Mouse (Mus musculus): Measurements from ENCODE around the gene Bahd1.

Bahd1 gene

DNA sequence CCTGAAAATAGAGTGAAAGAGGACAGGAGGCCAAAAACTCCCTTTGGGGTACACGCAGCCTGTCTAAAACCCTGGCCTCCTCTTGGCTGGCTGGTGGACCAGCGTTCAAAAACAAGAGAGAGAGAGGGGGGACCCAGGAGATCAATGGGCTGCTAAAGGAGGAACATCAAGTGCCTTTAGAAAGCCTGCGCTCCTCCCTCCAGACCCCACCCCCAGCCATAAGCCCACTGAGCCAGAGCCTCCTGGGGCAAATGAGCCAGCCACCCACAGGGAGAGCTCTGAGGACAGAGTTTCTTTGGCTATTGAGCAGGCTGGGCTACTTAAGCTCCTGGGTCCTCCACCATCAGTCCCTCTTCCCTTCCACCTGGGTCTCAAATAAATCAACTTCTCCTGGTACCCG is 1.4 kb upstream of the Bahd1 start:
- DNase-seq (ENCODE audit: low spot score): no peak

DNA sequence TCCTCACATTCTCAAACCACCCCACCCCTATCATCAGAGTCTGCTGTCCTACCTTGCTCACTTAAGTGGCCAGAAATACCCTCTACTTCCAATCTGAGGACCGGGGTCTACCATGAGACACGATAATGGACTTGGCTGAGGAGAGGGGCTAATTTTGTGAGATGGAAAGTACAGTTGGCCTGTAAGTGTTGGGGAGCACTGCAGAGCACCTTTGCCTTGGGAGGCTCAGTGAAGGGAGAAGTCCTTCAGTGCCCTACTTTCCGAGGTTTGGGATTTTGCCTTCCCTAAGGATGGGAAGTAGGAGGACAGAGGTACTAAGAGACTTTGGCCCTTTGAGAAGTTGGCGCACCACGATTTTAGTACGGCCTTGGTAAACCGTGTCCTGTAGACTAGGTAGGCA is 871 bp upstream of the Bahd1 start:
- DNase-seq (ENCODE audit: low spot score): no peak

DNA sequence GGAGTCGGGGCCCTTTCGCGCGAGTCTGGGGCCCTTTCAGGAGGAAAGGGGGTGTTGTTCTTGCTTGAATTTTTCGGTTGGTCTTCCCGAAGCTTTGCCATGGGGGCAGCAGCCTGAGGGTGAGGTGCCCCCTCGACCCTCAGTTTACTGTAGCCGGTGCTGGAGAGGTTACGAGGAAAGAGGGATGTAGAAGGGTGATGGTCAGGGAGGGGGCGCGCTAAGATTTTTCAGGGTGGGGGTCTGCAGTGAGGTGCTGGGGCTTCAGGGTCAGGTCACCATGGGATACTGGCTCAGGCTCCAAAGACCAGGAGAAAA is 606 bp downstream of the Bahd1 start:
- DNase-seq (ENCODE audit: low spot score): no peak

DNA sequence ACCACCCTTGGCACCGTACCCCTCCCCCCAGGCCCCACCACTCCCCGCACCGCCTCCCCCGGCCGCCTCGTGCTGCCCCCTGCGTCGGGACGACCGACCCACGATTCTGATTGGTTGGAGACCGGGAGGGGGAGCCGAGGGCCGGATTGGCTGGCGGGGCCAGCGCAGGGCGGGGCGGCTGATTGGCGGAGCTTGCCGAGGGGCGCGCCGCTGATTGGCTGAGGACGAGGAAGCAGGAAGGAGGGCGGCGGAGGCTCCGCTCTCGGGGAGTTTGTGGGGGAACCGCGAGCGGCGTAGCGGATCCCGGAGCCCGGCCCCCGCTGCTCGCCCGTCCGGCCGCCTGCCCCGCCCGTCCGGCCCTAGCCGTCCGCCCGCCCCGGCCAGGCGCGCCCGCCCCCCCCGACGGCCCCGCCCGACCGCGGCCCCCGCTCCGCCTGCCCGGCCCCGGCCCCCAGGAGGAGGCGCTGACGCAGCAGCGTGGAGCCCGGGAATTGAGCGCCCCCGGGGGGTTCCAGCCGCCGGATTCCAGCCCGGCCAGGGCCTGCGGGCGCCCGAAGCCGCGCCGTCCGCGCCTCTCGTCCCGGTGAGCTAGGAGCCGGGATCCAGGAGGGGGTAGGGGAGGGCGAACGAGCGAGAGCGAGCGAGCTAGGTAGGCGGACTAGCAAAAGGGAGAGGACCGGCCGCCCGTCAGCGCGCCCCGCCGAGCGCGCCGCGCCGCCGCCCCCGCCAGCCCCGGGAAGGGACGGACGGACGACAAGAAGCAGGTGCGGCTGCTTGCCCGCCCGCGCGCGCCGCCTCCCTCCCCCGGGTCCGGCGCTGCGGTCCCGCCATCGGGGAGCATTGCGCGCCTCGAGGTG is 1.2 kb downstream of the Bahd1 start:
- DNase-seq (ENCODE audit: low spot score): peak; percentile 98

DNA sequence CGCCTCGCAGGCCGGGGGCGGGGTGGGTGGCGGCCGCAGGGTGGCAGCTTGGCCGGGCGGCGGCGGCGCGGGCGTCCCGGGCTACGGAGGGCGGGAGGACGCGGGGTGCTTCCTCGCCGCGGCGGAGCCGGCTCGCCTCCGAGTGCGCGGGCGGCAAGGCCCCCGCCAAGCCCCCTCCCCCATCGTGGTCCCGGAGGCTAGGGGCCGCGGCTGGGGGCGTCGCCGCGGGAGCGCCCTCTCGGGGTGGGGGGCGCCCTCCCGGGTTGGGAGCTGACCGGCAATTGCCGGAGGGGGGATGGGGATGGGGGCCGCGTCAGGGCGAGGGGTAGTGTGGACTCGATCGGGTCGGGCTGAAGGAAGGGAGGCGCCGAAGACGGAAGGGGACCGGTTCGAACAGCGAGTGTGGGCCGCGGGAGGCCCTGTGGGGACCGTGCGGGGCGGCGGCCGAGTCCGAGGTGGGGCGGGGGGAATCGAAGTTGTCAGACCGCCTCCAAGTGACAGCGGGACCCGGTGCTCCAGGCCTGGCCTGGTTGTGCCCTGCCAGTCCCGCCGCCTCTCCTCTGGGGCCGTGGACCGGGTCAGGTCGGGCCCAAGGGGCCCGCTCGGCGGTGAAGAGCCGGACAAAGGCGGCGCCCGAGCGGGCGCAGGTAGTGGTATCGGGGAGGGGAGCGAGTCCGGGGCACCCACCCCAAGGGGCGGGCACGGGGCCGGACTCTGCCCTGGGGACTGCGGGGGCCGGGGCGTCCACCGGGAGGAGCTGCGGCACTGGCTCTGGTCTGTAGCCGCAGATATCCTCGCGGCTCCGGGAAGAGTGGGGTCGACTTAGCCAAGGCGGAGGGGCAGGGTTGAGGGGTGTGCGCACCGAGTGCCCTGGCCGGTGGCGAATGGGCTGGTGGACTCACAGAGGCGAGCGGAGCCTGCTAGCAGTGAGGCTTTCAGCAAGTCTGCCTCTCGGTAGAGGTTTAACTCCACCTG is 2.2 kb downstream of the Bahd1 start:
- peak; percentile 43 for DNase-seq (ENCODE audit: low spot score)

DNA sequence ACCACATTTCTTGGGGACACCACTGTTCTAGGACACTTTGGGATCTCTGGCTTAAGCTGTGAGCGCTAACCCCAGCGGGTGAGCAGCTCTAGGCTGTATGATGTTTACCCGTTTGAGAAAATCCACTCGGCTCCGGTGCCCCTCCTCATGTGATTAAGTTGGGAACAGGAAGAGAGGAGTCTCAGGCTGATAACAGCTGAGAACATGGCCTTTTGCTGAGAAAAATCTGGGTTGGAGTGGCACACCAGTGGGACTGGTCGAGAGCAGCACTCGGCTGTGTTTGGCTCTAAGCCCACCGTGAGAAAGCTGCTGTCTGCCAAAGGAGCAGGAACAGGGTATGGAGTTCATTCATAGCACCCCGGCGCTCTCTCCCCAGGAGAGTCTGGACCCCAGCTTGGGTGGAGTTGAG is 3.2 kb downstream of the Bahd1 start:
- no peak for DNase-seq (ENCODE audit: low spot score)

DNA sequence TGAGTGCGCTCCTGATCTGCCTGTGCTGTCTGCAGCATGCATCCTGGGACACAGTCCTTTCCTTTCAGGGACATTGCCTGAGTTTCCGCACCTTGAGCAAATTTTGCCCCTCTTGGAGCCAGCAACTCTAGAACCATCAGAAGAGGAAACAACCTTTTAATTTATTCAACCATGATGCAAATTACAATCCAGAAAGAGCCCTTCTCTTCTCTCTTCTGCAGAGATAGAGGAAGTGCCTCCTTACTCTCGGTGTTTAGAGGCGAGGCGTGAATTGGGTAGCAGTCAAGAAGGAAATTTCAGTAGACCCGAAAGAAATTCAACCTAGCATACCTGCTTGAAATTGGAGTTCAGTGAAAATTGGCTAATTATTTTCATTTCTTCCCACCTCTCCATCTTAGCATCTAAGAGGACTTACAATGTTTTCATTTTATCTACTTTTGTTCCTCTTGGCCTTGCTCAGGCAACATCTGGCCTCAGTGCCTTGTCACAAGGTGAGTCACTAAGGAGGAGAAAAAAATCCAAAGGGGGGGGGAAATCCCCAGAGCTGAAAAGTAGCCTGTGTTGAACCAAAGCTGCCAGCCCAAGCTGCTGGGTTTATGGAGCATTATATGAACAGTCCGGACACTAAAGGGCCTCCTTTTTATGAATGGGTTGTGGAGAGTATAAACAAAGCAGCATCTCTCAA is 5.4 kb downstream of the Bahd1 start:
- DNase-seq (ENCODE audit: low spot score): no peak

DNA sequence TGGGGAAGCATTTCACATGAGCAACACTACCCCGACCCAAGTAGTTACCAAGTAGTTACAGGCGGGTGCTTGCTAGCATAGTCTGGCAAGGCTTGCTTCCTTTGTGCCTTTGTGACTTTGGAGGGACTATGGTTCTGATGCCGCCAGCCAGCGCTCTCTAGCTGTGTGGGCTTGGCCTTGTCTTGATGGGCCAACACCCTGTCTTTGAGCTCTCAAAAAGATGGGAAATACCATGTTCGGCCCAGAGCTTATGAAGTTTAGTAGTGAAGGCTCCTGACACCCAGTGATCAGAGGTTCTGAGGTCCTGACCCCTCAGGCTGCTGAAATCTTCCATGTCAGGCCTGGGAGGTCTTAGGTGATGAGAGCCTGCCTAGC is 5.9 kb downstream of the Bahd1 start:
- DNase-seq (ENCODE audit: low spot score): no peak

DNA sequence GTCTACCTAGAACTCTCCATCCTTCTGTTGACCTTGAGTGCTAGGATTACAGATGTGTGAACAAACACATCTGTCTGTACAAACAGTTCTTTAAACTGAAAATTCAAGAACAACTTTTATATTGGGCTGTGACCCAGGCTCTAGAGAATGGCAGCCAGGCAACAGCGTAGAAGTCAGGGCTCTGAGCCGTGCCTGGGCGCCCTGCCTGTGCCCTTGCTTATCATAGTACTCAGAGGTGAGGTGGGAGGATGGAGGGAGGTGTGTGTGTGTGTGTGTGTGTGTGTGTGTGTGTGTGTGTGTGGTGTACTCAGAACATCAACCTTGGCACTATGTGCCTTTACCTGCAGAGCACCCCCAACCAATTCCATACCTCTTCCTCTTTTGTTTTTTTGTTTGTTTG is 7.6 kb downstream of the Bahd1 start:
- no peak for DNase-seq (ENCODE audit: low spot score)

DNA sequence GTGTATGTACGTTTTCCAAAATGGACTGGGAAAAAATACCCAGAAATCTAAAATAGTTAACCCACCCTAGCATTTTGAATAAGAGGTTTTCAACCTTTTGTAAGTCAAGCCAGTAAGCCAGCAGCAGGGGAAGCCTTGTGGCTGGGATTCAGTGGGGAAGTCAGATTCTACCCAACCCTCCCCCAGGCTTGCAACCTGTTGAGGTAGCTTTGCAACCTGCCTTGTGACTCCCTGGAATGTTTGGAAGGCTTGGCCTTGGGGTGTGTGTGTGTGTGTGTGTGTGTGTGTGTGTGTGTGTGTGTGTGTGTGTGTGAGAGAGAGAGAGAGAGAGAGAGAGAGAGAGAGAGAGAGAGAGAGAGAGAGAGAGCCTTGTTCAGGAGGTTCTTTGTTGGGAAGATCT is 9.0 kb downstream of the Bahd1 start:
- no peak for DNase-seq (ENCODE audit: low spot score)

DNA sequence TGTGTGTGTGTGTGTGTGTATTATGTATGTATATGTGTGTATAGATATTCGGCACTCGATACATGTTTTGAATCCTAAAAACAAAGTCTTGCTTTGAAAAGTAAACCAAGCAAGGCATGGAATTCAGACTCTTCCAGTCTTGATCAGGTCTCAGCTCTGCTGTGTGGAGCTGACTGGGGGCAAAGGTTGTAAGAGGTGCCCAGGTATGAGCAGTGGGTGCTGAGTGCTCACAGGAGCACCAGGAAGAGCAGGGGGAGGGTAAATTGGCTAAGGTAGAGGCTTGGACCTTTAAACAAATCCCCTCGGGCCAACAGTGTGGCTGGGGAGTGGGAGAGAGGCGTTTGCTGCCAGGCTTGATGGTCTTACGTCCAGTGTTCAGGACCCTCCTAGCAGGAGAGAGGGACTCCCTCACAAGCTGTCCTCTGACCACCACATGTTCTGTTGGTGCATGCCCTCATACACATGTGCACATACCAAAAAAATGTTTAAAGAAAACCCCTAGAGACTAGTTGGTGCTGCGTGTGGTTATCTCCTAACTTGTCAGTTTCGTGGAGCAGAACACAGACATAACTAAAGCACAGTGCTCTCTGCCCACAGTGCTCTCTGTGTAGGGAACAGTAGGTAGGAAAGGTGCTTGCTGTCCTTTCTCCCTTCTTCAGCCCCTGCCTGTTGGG is 10.6 kb downstream of the Bahd1 start:
- no peak for DNase-seq (ENCODE audit: low spot score)

DNA sequence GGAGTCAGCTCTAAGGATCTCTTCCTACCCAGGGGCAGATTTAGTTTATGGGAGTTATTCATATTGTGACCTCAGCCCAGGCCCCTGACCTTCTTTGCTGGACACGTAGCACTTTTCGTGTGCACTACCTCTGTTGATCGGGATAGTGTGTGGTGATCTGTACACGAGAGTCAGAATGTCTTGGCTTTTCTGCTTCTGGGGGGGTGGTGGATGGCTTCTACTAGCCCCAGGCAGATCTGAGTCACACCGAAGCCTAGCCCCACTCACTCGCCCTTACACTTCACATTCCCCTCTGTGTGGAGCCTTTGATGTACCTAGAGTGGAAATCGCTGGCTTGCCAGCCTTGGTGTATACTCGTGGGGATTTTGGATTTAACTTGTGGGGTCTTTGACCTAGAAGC is 12.5 kb downstream of the Bahd1 start:
- DNase-seq (ENCODE audit: low spot score): no peak

DNA sequence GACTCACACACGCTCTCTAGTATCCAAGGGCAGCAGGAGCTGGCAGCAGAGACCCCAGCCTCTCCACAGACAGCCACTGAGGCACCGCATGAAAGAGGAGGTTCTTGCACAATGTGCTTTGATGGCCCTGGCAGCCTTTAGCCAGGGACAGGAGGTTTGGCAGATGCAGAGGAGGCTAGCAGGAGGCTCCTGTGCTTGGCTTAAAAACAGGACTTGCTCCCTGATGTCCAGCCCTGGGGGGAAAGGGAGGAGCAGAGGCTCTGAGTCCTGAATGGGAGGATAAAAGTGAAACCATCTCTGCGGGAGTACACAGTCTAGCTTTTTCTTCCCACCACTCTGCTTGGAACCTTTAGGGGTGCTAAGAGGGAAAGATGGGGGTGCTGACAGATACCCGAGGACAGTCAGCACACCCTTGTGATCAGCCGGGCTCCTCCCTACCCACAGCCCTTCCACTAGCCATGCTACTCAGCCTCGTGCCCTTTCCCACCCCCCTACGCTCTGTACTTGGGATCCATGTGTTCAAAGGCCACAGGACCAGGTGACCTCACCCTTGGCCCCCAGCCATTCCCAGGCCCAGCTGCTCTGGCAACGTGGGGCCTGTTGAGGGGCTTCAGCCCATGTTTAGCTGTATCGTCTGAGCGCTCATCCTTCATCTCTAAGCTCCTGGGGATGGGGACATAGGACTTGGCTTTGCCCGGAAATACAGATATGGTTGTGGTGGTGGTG is 13.5 kb downstream of the Bahd1 start:
- DNase-seq (ENCODE audit: low spot score): no peak

DNA sequence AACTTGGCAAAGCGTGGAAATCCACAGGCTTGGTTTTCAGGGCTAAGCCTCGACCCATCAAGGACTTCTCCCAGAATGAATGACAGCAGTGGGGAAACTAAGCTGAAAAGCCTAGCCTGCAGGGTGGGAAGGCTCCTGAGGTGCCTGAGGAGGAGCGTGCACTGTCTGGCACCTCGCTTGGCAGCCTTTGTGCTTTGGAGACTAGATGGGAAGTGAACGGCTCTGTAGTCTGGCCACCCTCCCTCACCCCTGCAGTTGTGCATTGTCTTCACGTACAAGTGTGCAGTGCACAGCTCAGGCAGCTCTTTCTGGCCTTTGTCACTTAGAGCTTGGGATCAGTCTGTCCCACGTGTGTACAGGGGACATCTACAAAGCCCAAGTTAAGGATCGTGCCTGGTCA is 14.5 kb downstream of the Bahd1 start:
- DNase-seq (ENCODE audit: low spot score): no peak

DNA sequence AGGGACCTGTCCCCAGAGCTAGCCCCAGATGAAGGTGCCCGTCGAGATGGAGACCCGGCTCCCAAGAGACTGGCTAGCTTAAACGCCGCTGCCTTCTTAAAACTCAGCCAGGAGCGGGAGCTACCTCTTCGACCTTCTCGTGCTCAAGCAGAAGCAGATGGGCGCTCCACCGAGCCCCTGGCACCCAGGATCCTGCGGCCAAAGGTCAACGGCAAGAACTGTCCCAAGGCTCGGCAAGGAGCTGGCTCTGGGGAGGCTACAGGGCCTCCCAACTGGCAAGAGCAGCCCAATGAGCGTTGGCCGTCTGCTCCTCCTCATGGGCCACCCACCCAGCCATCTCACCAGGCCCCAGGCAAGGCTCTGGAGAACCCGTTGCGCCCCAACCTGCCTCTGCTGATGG is 16.3 kb downstream of the Bahd1 start:
- no peak for DNase-seq (ENCODE audit: low spot score)

DNA sequence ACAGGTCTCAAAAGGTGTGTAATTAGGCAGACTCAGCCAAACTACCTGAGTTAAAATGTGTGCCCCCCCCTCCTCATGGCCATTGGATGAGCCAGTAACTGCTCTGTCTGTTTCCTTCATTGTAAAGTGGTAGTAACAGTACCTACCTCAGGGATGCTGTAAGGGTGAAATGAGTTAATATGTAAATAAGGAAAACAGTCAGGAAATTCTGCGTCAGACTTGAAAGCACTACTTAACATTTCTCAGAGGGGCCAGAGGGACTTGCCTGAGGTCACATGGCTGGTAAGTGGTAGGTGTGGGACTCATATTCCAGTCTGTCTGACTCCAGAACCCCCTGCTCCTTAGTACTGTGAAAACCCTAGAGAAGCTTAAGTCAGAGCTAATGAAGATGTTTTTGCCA is 18.4 kb downstream of the Bahd1 start:
- DNase-seq (ENCODE audit: low spot score): no peak

DNA sequence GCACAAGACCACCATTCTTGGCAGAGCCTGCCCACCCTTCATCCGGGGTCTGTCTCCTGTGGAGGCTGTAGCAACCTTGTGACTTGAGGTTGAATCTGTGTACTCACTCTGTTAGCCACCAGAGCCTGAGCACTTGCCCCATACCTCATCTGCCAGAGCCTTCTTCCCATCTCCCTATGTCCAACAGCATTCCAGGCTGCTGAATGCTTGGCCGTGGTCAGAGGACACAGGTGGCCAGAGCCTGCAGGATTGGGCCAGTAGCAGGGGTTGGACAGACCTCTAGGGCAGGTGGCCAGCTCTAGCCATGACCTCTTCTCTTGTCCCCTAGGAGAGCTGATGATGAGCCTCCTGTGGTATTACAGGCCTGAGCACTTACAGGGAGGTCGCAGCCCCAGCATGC is 20.3 kb downstream of the Bahd1 start:
- DNase-seq (ENCODE audit: low spot score): no peak

DNA sequence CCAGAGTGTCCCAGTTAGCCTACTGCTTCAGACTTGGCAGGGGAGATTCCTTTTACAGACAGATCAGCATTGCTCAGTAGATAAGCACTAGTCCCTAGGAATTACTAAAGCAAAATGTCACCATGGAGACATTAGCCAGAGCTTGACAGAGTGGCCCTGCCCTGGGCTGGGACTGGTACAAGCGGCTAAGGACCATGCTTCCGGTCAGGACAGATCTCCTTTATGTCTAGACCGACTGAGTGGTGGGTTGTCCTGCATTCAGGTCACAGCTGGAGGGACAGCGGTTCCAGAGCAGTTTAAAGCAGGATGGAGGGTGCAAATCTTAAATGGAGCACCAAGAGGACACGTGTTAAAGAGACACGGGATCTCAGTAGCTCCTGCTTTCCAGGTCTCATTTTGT is 25.8 kb downstream of the Bahd1 start:
- no peak for DNase-seq (ENCODE audit: low spot score)

DNA sequence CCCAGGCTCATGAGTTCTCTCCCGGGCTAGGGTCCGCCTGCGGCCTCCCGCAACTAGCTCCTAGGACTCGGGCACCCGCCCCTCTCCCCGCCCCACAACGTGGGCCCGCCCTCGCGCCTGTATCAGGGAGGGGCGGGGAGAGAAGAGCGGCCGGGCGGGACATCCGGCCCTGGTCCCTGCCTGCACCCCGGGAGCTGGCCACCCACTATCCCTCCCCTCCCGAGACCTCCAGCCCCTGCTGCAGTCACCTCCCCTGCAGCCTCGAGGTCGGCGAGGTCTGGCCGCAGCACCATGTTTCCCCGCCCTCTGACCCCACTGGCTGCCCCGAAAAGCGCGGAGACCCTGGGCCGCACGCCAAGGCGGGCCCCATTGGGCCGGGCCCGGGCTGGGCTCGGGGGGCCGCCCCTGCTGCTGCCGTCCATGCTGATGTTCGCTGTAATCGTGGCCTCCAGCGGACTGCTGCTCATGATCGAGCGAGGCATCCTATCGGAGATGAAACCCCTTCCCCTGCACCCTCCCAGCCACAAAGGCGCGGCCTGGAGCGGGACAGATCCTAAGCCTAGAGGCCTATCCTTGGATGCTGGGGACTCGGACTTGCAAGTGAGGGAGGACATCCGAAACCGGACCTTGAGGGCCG is 26.3 kb downstream of the Bahd1 start, which contains the start of gene Chst14:
TSS of gene Chst14 (plus strand) at position 136 of the 637 bp plus-strand sequence.
- DNase-seq (ENCODE audit: low spot score): peak; percentile 79

DNA sequence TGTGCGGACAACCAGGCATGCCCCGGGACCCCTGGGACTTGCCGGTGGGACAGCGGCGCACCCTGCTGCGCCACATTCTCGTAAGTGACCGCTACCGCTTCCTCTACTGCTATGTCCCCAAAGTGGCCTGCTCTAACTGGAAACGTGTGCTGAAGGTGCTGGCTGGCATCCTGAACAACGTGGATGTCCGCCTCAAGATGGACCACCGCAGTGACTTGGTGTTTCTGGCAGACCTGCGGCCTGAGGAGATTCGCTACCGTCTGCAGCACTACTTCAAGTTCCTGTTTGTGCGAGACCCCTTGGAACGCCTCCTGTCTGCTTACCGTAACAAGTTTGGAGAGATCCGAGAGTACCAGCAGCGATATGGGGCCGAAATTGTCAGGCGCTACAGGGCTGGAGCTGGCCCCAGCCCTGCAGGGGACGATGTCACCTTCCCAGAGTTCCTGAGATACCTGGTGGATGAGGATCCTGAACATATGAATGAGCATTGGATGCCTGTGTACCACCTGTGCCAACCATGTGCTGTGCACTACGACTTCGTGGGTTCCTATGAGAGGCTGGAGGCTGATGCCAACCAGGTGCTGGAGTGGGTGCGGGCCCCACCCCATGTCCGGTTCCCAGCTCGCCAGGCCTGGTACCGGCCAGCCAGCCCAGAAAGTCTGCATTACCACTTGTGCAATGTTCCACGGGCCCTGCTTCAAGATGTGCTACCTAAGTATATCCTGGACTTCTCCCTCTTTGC is 27.0 kb downstream of the Bahd1 start:
- no peak for DNase-seq (ENCODE audit: low spot score)

Data from lung, postnatal 25 days (tissue).